Mouse (Mus musculus) hindbrain, embryonic 12.5 days (tissue): Measurements from ENCODE around the gene Gng3. TPM values are rescaled to one million over a fixed set of nuclear protein-coding genes. Genes with fewer than 3 reads are reported as not detected.
"Not testable (repeated sequence)": the region's sequence is repeated elsewhere in the genome, so short reads cannot be mapped to it uniquely, and the experiment has no call there.

Experiments
- ATAC-seq: fragments of 200-750 bp; cut with Nextera tagmentation; 2 replicates; pipeline ENCODE4 v1.8.0; 2017; ENCODE audit warnings: moderate TSS enrichment; ENCODE audit not compliant: low FRiP score
- H3K27ac ChIP-seq: fragments of 300-500 bp; sonication (generic); 2 replicates; pipeline ENCODE4 v1.5.1; 2016; ENCODE audit warnings: mild to moderate bottlenecking
- H3K27me3 ChIP-seq: fragments of 300-500 bp; sonication (generic); 2 replicates; pipeline ENCODE4 v1.6.1; 2016; ENCODE audit warnings: mild to moderate bottlenecking
- H3K36me3 ChIP-seq: fragments of 300-500 bp; sonication (generic); 2 replicates; pipeline ENCODE4 v1.6.1; 2016; ENCODE audit warnings: mild to moderate bottlenecking
- H3K4me1 ChIP-seq: fragments of 300-500 bp; sonication (generic); 2 replicates; pipeline ENCODE4 v1.6.1; 2016
- H3K4me2 ChIP-seq: fragments of 300-500 bp; sonication (generic); replicated peaks from 2 replicates; pipeline ENCODE4 v1.6.1; 2016; ENCODE audit warnings: mild to moderate bottlenecking
- H3K4me3 ChIP-seq: fragments of 300-500 bp; sonication (generic); 2 replicates; pipeline ENCODE4 v1.5.1; 2016; ENCODE audit warnings: mild to moderate bottlenecking
- H3K9ac ChIP-seq: fragments of 300-500 bp; sonication (generic); 2 replicates; pipeline ENCODE4 v1.6.1; 2016; ENCODE audit warnings: mild to moderate bottlenecking, moderate library complexity
- H3K9me3 ChIP-seq: fragments of 300-500 bp; sonication (generic); replicated peaks from 2 replicates; pipeline ENCODE4 v1.6.1; 2016; ENCODE audit warnings: mild to moderate bottlenecking
- WGBS: fragments of 180-500 bp; shearing (Covaris S2); methylation state at CpG from one replicate; pipeline ENCODE4 v1.1.7; 2016; 5-methylcytosine and 5-hydroxymethylcytosine counted together
- polyA plus RNA-seq: library from polyadenylated mRNA; unstranded; fragments of >200 nt; fragmentation: Nextera tagmentation; extraction: Ambion mirVana; gene quantifications from 2 replicates; pipeline ENCODE4 v1.2.1, GENCODE M21; 2016

Gng3 gene
- polyA plus RNA-seq, 1 experiment from 2014 or later = 171 TPM

- Histone ChIP-seq H3K4me1 (peaks cover 29% of the 10 kb centered on the region), H3K4me3 (peak overlapping the region; percentile 45), H3K4me2 (peak overlapping the region; percentile 75), H3K9ac (peak overlapping the region; percentile 84), H3K27me3 (no peaks in the 10 kb centered on the region), H3K27ac (peak overlapping the region; percentile 98), H3K36me3 (peaks cover 25% of the 10 kb centered on the region), H3K9me3 (no peaks in the 10 kb centered on the region)
- 16% methylated on average over 29 of the region's 29 CpGs for WGBS
- peak; percentile 34 for ATAC-seq
These were observed 1.2 kb upstream of the Gng3 start for GRCm38 (mm10) chr19:8839908-8840791.

- Histone ChIP-seq H3K9ac (peak overlapping the region; percentile 84), H3K27me3 (no peaks in the 10 kb centered on the region), H3K4me3 (peak overlapping the region; percentile 45), H3K27ac (peak overlapping the region; percentile 98), H3K9me3 (no peaks in the 10 kb centered on the region), H3K4me2 (peak overlapping the region; percentile 75), H3K36me3 (peaks cover 40% of the 10 kb centered on the region), H3K4me1 (peaks cover 29% of the 10 kb centered on the region)
- WGBS = 16% methylated on average over 15 of the region's 15 CpGs
- 0 out of 2 replicates have a peak, but pooled peaks have one; percentile 18 for ATAC-seq
These were observed 808 bp downstream of the Gng3 start for GRCm38 (mm10) chr19:8838041-8838730.

GRCm38 (mm10) chr19:8837251-8837791 is 1.7 kb downstream of the Gng3 start, which contains the start of gene Bscl2:
Gene Bscl2, plus strand, starts transcription at chr19:8837467.
- peak within 1 kb of the TSS; percentile 98 for H3K27ac ChIP-seq
- H3K9ac ChIP-seq = peak within 1 kb of the TSS; percentile 84
- peak within 1 kb of the TSS; percentile 75 for H3K4me2 ChIP-seq
- peaks cover 29% of the 10 kb centered on the region for H3K4me1 ChIP-seq
- H3K27me3 ChIP-seq = no peaks in the 10 kb centered on the region
- H3K9me3 ChIP-seq = no peaks in the 10 kb centered on the region
- H3K36me3 ChIP-seq = peaks cover 42% of the 10 kb centered on the region
- peak within 1 kb of the TSS; percentile 45 for H3K4me3 ChIP-seq
- WGBS = 1% methylated on average over 38 of the region's 38 CpGs
- peak; percentile 76 for ATAC-seq

GRCm38 (mm10) chr19:8836327-8836726 is 2.7 kb downstream of the Gng3 start:
- ATAC-seq, H3K4me3 ChIP-seq, H3K9me3 ChIP-seq, H3K27me3 ChIP-seq, H3K9ac ChIP-seq, H3K4me2 ChIP-seq: not testable (repeated sequence)
- peak overlapping the region; percentile 98; the same call in 1 of the 2 replicates for H3K27ac ChIP-seq
- peaks cover 28% of the 10 kb centered on the region for H3K4me1 ChIP-seq
- H3K36me3 ChIP-seq = peaks cover 48% of the 10 kb centered on the region
- 98% methylated on average over 10 of the region's 10 CpGs for WGBS

- peaks cover 78% of the 10 kb centered on the region for H3K36me3 ChIP-seq
- no peak overlapping the region for H3K27ac ChIP-seq
- H3K27me3 ChIP-seq = no peaks in the 10 kb centered on the region
- WGBS = 96% methylated on average over 4 of the region's 4 CpGs
- no peak for ATAC-seq
- H3K4me3 ChIP-seq = no peak overlapping the region
- peaks cover 3% of the 10 kb centered on the region; the same call in 1 of the 2 replicates for H3K4me1 ChIP-seq
- H3K9me3 ChIP-seq = no peaks in the 10 kb centered on the region
- no peak overlapping the region for H3K9ac ChIP-seq
- no peak overlapping the region for H3K4me2 ChIP-seq
These were observed 6.0 kb downstream of the Gng3 start for GRCm38 (mm10) chr19:8832971-8833370.

GRCm38 (mm10) chr19:8831262-8831661 is 7.7 kb downstream of the Gng3 start:
- Histone ChIP-seq H3K4me3 (no peak overlapping the region), H3K9me3 (no peaks in the 10 kb centered on the region), H3K27me3 (no peaks in the 10 kb centered on the region), H3K4me2 (no peak overlapping the region), H3K27ac (no peak overlapping the region), H3K9ac (no peak overlapping the region), H3K4me1 (0 out of 2 replicates have a peak, but pooled peaks cover 1% of the 10 kb centered on the region), H3K36me3 (peaks cover 92% of the 10 kb centered on the region)
- 83% methylated on average over 11 of the region's 11 CpGs for WGBS
- ATAC-seq = no peak

- no peaks in the 10 kb centered on the region for H3K4me1 ChIP-seq
- 93% methylated on average over 8 of the region's 8 CpGs for WGBS
- peaks cover 93% of the 10 kb centered on the region for H3K36me3 ChIP-seq
- ATAC-seq = no peak
- no peak overlapping the region for H3K4me2 ChIP-seq
- H3K9me3 ChIP-seq = no peaks in the 10 kb centered on the region
- H3K27ac ChIP-seq = no peak overlapping the region
- H3K4me3 ChIP-seq = no peak overlapping the region
- no peaks in the 10 kb centered on the region for H3K27me3 ChIP-seq
- H3K9ac ChIP-seq = no peak overlapping the region
These were observed 8.3 kb downstream of the Gng3 start for GRCm38 (mm10) chr19:8830664-8831063.

- Histone ChIP-seq H3K9me3 (no peaks in the 10 kb centered on the region), H3K36me3 (peaks cover 93% of the 10 kb centered on the region), H3K4me3 (no peak within 1 kb of the TSS), H3K27me3 (no peaks in the 10 kb centered on the region), H3K4me2 (no peak within 1 kb of the TSS), H3K4me1 (no peaks in the 10 kb centered on the region), H3K27ac (no peak within 1 kb of the TSS), H3K9ac (no peak within 1 kb of the TSS)
- ATAC-seq = no peak
- 92% methylated on average over 8 of the region's 8 CpGs for WGBS
These were observed 9.3 kb downstream of the Gng3 start, which contains the start of gene AC129217.1 for GRCm38 (mm10) chr19:8829660-8830059. Gene AC129217.1, plus strand, starts transcription at chr19:8829773.

- Histone ChIP-seq H3K27me3 (no peaks in the 10 kb centered on the region), H3K4me2 (peak overlapping the region; percentile 97), H3K4me3 (peak overlapping the region; percentile 98), H3K9me3 (no peaks in the 10 kb centered on the region), H3K9ac (peak overlapping the region; percentile 98), H3K4me1 (peaks cover 28% of the 10 kb centered on the region), H3K27ac (no peak overlapping the region), H3K36me3 (peaks cover 46% of the 10 kb centered on the region)
- WGBS = 69% methylated on average over 8 of the region's 8 CpGs
- no peak for ATAC-seq
These were observed 16.3 kb downstream of the Gng3 start for GRCm38 (mm10) chr19:8822696-8823095.

GRCm38 (mm10) chr19:8821146-8821545 is 17.8 kb downstream of the Gng3 start:
- Histone ChIP-seq H3K27ac (peak overlapping the region; percentile 99; the same call in 1 of the 2 replicates), H3K36me3 (peaks cover 39% of the 10 kb centered on the region), H3K4me3 (peak overlapping the region; percentile 98), H3K4me2 (peak overlapping the region; percentile 97), H3K27me3 (no peaks in the 10 kb centered on the region), H3K9ac (peak overlapping the region; percentile 98), H3K9me3 (no peaks in the 10 kb centered on the region), H3K4me1 (peaks cover 40% of the 10 kb centered on the region)
- no peak for ATAC-seq
- 1% methylated on average over 7 of the region's 7 CpGs for WGBS

GRCm38 (mm10) chr19:8820424-8820956 is 18.5 kb downstream of the Gng3 start:
- H3K36me3 ChIP-seq = peaks cover 36% of the 10 kb centered on the region

More at GRCm38 (mm10) chr19:8820424-8820956, 18.5 kb downstream of the Gng3 start:
- Histone ChIP-seq H3K4me3 (peak overlapping the region; percentile 98), H3K4me2 (peak overlapping the region; percentile 97), H3K9ac (peak overlapping the region; percentile 98), H3K27me3 (no peaks in the 10 kb centered on the region), H3K9me3 (no peaks in the 10 kb centered on the region), H3K4me1 (peaks cover 44% of the 10 kb centered on the region), H3K27ac (peak overlapping the region; percentile 99)
- peak; percentile 24 for ATAC-seq
- WGBS = 1% methylated on average over 48 of the region's 48 CpGs
